Mouse (Mus musculus): Measurements from ENCODE around the gene Krt79. TPM values are rescaled to one million over a fixed set of nuclear protein-coding genes. Genes with fewer than 3 reads are reported as not detected.

The Krt79 gene
- polyA plus RNA-seq (2014; fragmentation: Nextera tagmentation; extraction: Ambion mirVana) = 0.22 TPM in 1 of 2 replicates, not detected in the other

DNA sequence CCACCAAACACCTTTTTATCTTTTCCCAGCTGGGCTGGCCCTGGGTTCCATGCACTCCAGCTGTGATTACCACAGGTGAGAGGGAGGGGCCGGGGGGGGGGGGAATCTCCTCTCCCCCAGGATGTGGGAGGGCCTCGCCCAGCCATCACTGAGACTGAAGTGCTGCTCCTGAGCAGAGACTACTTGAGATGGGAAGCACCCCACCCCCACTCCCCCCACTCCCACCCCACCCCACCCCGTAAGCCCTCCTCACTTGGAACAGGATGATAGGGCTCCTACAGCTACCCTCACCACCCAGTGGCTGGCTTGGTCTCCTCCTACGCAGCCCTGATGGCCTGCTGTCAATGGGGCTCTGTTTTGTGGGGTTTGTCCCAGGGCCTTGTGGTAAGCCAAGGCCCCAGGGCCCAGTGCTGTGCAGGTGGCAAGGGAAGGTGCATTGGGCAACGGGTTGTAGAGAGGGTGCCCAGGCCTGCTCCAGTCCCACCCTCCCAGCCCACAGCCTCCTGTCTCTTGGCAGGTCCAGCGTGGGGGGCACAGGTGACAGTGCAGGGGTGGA lies at the start of gene Krt79:
Krt79 (minus strand) TSS at position 51 of the 556 bp plus-strand sequence.
- WGBS = 65% methylated on average over 6 of the region's 6 CpGs
- H3K9ac ChIP-seq (ENCODE audit: low read length) = no peak within 1 kb of the TSS
- H3K27me3 ChIP-seq (replicated peaks; ENCODE audit: control insufficient read depth, insufficient read depth, low read length) = no peaks in the 10 kb centered on the region
- no peak for ATAC-seq (replicated peaks; ENCODE audit: low FRiP score, low TSS enrichment, low read depth)
- no peak within 1 kb of the TSS for H3K27ac ChIP-seq (ENCODE audit: low read depth)
- H3K36me3 ChIP-seq (ENCODE audit: control insufficient read depth, insufficient read depth, low read length) = no peaks in the 10 kb centered on the region
- no peak within 1 kb of the TSS for H3K4me2 ChIP-seq (ENCODE audit: low read length)
- no peak within 1 kb of the TSS for H3K4me3 ChIP-seq (ENCODE audit: low read depth, low read length)
- H3K9me3 ChIP-seq (ENCODE audit: control insufficient read depth, low read length) = no peaks in the 10 kb centered on the region
- no peak for DNase-seq (ENCODE audit: low spot score)
- H3K4me1 ChIP-seq (replicated peaks; ENCODE audit: control insufficient read depth, insufficient read depth, low read length) = no peaks in the 10 kb centered on the region; the same call in 1 of the 2 replicates

GRCm38 (mm10) chr15:101988714-101989113 lies 48.6 kb upstream of the Krt79 start:
- Histone ChIP-seq H3K27ac (ENCODE audit: low read depth) (no peak overlapping the region), H3K27me3 (replicated peaks; ENCODE audit: control insufficient read depth, insufficient read depth, low read length) (no peaks in the 10 kb centered on the region), H3K4me1 (replicated peaks; ENCODE audit: control insufficient read depth, insufficient read depth, low read length) (0 out of 2 replicates have a peak, but pooled peaks cover 4% of the 10 kb centered on the region), H3K9me3 (ENCODE audit: control insufficient read depth, low read length) (no peaks in the 10 kb centered on the region), H3K4me3 (ENCODE audit: low read depth, low read length) (no peak overlapping the region), H3K36me3 (ENCODE audit: control insufficient read depth, insufficient read depth, low read length) (no peaks in the 10 kb centered on the region), H3K9ac (ENCODE audit: low read length) (no peak overlapping the region), H3K4me2 (ENCODE audit: low read length) (no peak overlapping the region)
- WGBS = 72% methylated on average over 8 of the region's 8 CpGs
- ATAC-seq (replicated peaks; ENCODE audit: low FRiP score, low TSS enrichment, low read depth) (no peak), DNase-seq (ENCODE audit: low spot score) (no peak)

- peak; percentile 30; the same call in 1 of the 2 replicates for ATAC-seq (replicated peaks; ENCODE audit: low FRiP score, low TSS enrichment, low read depth)
- Histone ChIP-seq H3K9me3 (ENCODE audit: control insufficient read depth, low read length) (no peaks in the 10 kb centered on the region), H3K27ac (ENCODE audit: low read depth) (no peak overlapping the region), H3K4me2 (ENCODE audit: low read length) (no peak overlapping the region), H3K4me1 (replicated peaks; ENCODE audit: control insufficient read depth, insufficient read depth, low read length) (peaks cover 4% of the 10 kb centered on the region; the same call in 1 of the 2 replicates), H3K4me3 (ENCODE audit: low read depth, low read length) (no peak overlapping the region), H3K27me3 (replicated peaks; ENCODE audit: control insufficient read depth, insufficient read depth, low read length) (no peaks in the 10 kb centered on the region), H3K9ac (ENCODE audit: low read length) (no peak overlapping the region), H3K36me3 (ENCODE audit: control insufficient read depth, insufficient read depth, low read length) (no peaks in the 10 kb centered on the region)
- peak; percentile 97 for DNase-seq (ENCODE audit: low spot score)
- 2% methylated on average over 10 of the region's 10 CpGs for WGBS
These were observed 48.0 kb upstream of the Krt79 start for GRCm38 (mm10) chr15:101988119-101988518.

DNA sequence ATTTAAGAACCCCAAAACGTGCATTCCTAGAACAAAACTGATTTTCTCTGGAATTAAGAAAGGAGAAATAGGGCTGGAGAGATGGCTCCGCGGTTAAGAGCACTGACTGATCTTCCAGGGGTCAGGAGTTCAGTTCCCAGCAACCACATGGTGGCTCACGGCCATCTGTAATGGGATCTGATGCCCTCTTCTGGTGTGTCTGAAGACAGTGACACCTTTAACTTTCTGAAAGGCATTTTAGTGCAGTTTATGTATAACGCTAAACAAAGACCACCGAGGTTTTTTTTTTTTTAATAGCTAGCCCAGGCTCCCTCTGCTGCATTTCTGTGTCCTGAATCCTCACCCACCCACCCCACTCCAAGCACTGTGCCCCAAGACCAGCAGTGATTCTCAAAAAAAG lies 44.6 kb upstream of the Krt79 start:
- Histone ChIP-seq H3K36me3 (ENCODE audit: control insufficient read depth, insufficient read depth, low read length) (no peaks in the 10 kb centered on the region), H3K27me3 (replicated peaks; ENCODE audit: control insufficient read depth, insufficient read depth, low read length) (no peaks in the 10 kb centered on the region), H3K27ac (ENCODE audit: low read depth) (no peak overlapping the region), H3K4me2 (ENCODE audit: low read length) (peak overlapping the region; percentile 62), H3K4me3 (ENCODE audit: low read depth, low read length) (no peak overlapping the region), H3K4me1 (replicated peaks; ENCODE audit: control insufficient read depth, insufficient read depth, low read length) (peaks cover 4% of the 10 kb centered on the region; the same call in 1 of the 2 replicates), H3K9ac (ENCODE audit: low read length) (no peak overlapping the region), H3K9me3 (ENCODE audit: control insufficient read depth, low read length) (no peaks in the 10 kb centered on the region)
- ATAC-seq (replicated peaks; ENCODE audit: low FRiP score, low TSS enrichment, low read depth) (no peak), DNase-seq (ENCODE audit: low spot score) (no peak)
- WGBS = 11% methylated on average over 6 of the region's 6 CpGs

GRCm38 (mm10) chr15:101983949-101984601 lies 44.0 kb upstream of the Krt79 start:
- Histone ChIP-seq H3K36me3 (ENCODE audit: control insufficient read depth, insufficient read depth, low read length) (no peaks in the 10 kb centered on the region), H3K4me3 (ENCODE audit: low read depth, low read length) (peak overlapping the region; percentile 22), H3K9me3 (ENCODE audit: control insufficient read depth, low read length) (no peaks in the 10 kb centered on the region), H3K4me2 (ENCODE audit: low read length) (peak overlapping the region; percentile 62), H3K27ac (ENCODE audit: low read depth) (peak overlapping the region; percentile 78), H3K4me1 (replicated peaks; ENCODE audit: control insufficient read depth, insufficient read depth, low read length) (peaks cover 4% of the 10 kb centered on the region; the same call in 1 of the 2 replicates), H3K27me3 (replicated peaks; ENCODE audit: control insufficient read depth, insufficient read depth, low read length) (no peaks in the 10 kb centered on the region), H3K9ac (ENCODE audit: low read length) (peak overlapping the region; percentile 27; the same call in 1 of the 2 replicates)
- ATAC-seq (replicated peaks; ENCODE audit: low FRiP score, low TSS enrichment, low read depth) (peak; percentile 87), DNase-seq (ENCODE audit: low spot score) (peak; percentile 98)
- WGBS = 2% methylated on average over 15 of the region's 15 CpGs

DNA sequence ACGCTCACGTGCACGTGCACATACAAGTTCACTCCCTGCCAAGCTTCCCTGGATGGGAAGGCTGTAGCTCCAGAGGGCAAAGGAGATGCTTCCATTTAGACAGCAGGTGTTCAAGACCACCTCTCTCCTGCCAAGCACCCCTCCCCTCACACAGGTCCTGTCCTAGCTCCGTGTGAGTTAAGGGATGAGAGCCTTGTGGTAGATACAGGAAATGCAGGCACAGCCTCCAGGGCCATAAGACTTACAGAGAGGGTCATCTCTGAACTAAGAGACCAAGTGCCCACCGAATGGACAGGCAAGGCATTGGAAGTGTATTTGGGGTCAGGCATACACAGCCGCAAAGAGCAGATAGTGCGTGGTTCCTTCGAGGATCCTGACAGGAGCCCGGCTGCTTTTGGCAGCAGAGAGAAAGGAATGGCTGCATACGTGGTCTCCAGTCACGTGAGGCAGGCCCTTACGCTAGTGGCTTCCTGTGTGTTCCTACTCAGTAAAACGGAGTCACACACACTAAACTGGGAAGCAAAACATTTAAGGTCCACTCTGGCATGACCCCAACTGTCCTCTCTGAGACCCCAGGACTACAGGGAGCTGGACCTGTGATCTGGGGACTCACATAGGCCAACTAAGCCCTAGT lies 43.3 kb upstream of the Krt79 start:
- DNase-seq (ENCODE audit: low spot score) (no peak), ATAC-seq (replicated peaks; ENCODE audit: low FRiP score, low TSS enrichment, low read depth) (no peak)
- WGBS = 79% methylated on average over 13 of the region's 13 CpGs
- Histone ChIP-seq H3K4me2 (ENCODE audit: low read length) (peak overlapping the region; percentile 62; the same call in 1 of the 2 replicates), H3K27me3 (replicated peaks; ENCODE audit: control insufficient read depth, insufficient read depth, low read length) (no peaks in the 10 kb centered on the region), H3K9ac (ENCODE audit: low read length) (no peak overlapping the region), H3K27ac (ENCODE audit: low read depth) (peak overlapping the region; percentile 78; the same call in 1 of the 2 replicates), H3K4me3 (ENCODE audit: low read depth, low read length) (no peak overlapping the region), H3K4me1 (replicated peaks; ENCODE audit: control insufficient read depth, insufficient read depth, low read length) (peaks cover 4% of the 10 kb centered on the region; the same call in 1 of the 2 replicates), H3K9me3 (ENCODE audit: control insufficient read depth, low read length) (no peaks in the 10 kb centered on the region), H3K36me3 (ENCODE audit: control insufficient read depth, insufficient read depth, low read length) (no peaks in the 10 kb centered on the region)

GRCm38 (mm10) chr15:101980849-101981248 lies 40.7 kb upstream of the Krt79 start:
- WGBS = 66% methylated on average over 6 of the region's 6 CpGs
- Histone ChIP-seq H3K36me3 (ENCODE audit: control insufficient read depth, insufficient read depth, low read length) (no peaks in the 10 kb centered on the region), H3K27ac (ENCODE audit: low read depth) (0 out of 2 replicates have a peak overlapping the region, but pooled peaks have one; percentile 10), H3K4me1 (replicated peaks; ENCODE audit: control insufficient read depth, insufficient read depth, low read length) (peaks cover 29% of the 10 kb centered on the region), H3K4me3 (ENCODE audit: low read depth, low read length) (no peak overlapping the region), H3K27me3 (replicated peaks; ENCODE audit: control insufficient read depth, insufficient read depth, low read length) (no peaks in the 10 kb centered on the region), H3K9me3 (ENCODE audit: control insufficient read depth, low read length) (no peaks in the 10 kb centered on the region), H3K4me2 (ENCODE audit: low read length) (no peak overlapping the region), H3K9ac (ENCODE audit: low read length) (no peak overlapping the region)
- DNase-seq (ENCODE audit: low spot score) (no peak), ATAC-seq (replicated peaks; ENCODE audit: low FRiP score, low TSS enrichment, low read depth) (no peak)

- Histone ChIP-seq H3K27ac (ENCODE audit: low read depth) (peak overlapping the region; percentile 89), H3K9me3 (ENCODE audit: control insufficient read depth, low read length) (no peaks in the 10 kb centered on the region), H3K27me3 (replicated peaks; ENCODE audit: control insufficient read depth, insufficient read depth, low read length) (no peaks in the 10 kb centered on the region), H3K4me1 (replicated peaks; ENCODE audit: control insufficient read depth, insufficient read depth, low read length) (peaks cover 32% of the 10 kb centered on the region), H3K9ac (ENCODE audit: low read length) (peak overlapping the region; percentile 63), H3K4me2 (ENCODE audit: low read length) (peak overlapping the region; percentile 56), H3K36me3 (ENCODE audit: control insufficient read depth, insufficient read depth, low read length) (no peaks in the 10 kb centered on the region), H3K4me3 (ENCODE audit: low read depth, low read length) (peak overlapping the region; percentile 22; the same call in 1 of the 2 replicates)
- 2% methylated on average over 39 of the region's 39 CpGs for WGBS
- peak; percentile 86 for DNase-seq (ENCODE audit: low spot score)
- ATAC-seq (replicated peaks; ENCODE audit: low FRiP score, low TSS enrichment, low read depth) = peak; percentile 89
These were observed 37.1 kb upstream of the Krt79 start for GRCm38 (mm10) chr15:101977043-101977726.

Data from intestine, embryonic 14.5 days (tissue).